Mouse (Mus musculus): ENCODE measurements around the gene Gsto2.

DNA sequence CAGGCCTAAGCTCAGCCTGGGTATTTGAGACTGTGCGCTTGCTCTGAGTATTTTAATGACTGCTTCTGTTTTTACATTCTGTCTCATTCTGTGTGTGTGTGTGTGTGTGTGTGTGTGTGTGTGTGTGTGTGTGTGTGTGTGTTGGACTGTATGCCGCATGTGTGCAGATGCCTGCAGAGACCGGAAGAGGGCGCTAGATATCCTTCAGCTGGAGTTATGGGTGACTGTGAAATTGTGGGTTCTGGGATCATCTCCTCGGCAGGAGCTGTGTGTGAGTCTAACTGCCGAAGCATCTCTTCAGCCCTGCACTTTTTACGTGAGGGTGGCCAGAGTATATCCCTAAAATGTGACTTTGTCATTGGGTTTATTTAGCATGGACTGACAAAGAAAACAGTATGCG lies 34.2 kb upstream of the Gsto2 start:
- TF ChIP-seq CTCF (IDR thresholded peaks at IDR 0.05; ENCODE audit: control insufficient read depth, insufficient read depth, low read length), result no peak
- TF ChIP-seq POLR2A (IDR thresholded peaks at IDR 0.05; ENCODE audit: borderline replicate concordance, control insufficient read depth, low read depth, low read length), result no peak
